Mouse (Mus musculus) thymus, postnatal 25 days (tissue): ENCODE measurements around the gene Zfp618.

Source experiments
- DNase-seq: peaks from one replicate; pipeline ENCODE4 v3.0.0; 2022

Zfp618 gene

DNA sequence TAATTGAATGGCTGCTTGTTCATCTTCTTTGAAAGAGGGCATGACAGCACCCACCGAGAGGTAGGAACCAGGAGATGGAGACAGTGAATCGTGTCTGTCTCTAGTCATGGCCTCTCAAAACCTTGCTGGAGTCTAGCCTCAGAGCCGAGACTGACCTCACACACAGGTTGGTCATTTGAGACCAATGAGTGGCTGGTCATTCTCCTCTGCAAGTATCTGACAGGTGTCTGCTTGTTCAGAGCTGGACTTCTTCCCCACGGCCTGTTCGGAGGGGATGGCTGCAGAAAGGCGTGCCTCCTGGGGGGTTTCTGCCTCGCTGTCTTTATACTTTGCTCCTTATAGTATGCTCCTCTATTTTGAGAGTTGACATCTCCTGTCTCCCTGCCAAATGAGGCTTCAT, 70.6 kb downstream of the Zfp618 start:
- no peak for DNase-seq

DNA sequence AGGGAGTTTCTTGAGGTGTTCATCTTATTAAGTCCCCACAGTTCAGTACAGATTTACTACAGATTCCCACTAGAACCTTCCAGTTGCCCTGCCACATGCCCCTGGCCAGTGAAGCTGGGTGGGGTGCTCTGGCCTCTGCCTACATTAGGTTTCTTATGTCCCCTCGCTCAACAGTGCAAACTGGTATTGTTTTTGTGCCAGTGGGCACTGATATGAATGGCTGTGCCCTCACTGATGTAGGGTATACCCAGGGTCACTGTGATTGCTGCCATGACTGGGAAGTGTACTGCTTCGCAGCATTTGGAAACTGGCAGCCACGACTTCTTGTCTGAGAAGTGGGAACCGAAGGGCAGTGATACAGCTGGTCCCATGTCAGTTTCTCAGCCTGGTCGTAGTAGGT, 71.4 kb downstream of the Zfp618 start:
- no peak for DNase-seq

DNA sequence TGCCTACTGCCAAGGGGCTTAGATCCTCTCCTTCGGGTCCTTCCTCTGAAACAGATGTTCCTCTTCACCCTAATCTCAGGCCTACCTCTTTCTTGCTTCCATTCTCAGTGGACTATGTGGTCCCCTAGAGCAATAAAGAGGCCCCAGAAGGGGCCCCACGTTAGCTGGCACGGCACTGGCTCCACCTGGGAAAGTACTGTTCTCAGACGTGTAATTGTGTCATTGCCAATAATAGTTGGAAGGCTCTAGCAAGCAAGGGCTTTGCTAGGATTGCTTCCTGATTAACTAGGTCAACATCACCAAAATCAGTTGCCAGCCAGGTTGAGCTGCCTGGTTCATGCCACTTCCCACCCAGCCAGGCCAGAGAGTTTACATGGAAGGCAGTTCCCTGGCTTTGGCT, 72.2 kb downstream of the Zfp618 start:
- DNase-seq: no peak

DNA sequence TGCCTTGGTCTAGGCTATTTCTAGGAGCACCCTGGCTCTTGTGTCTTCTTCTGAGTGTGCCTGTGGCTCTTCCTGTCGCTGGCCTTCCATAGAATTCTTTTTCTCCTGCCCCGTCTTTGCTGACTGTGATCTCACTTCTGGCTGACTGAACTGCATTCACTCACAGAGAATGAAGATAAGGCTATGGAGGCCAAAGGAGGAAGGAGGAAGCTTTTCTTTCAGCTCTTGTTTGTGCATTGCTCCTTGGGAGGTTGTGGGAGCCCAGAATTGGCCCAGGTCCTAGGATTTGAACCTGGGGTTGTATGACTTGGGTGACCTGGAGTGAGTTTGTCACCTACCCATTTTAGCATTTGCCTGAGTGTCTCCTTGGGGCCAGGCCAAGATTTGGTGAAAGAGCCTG, 72.9 kb downstream of the Zfp618 start:
- DNase-seq: no peak

DNA sequence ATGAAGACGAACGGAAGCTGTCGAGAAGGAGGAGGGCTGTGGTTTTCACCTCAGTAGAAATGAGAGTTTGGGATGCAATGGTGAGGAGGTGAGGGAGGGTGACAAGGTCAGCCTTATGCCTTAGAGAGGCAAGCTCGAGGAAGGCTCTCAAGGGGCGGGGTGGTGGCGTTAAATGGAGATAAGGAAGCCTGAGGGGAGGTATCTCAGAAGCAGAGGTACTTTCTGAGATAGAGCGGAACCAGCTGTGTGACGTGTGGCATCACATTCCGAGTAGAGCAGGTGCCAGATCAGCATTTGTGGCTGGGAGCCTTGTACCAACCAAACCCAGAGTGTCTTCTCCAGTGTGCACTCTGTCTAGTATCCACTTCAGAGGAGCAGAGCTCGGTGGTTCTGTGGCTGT, 73.6 kb downstream of the Zfp618 start:
- no peak for DNase-seq

DNA sequence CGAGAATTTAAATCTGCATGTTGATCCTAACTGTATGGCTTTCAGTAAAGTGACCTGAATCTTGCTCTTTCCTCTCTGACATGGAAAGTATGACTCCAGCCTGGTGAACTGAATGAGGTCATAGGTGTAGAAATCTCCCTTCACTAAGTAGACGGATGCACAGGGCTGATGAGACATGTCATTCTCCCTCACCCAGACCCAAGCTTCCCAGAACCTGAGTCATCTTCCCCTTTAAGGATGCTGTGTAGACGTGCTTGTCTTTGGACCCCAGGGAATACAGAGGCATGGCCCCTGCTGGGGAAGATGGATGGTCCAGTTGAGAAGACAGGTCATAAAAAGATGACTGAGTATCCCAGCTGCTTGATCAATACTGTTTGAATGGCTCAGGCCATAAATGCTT, 83.2 kb downstream of the Zfp618 start:
- DNase-seq: no peak

DNA sequence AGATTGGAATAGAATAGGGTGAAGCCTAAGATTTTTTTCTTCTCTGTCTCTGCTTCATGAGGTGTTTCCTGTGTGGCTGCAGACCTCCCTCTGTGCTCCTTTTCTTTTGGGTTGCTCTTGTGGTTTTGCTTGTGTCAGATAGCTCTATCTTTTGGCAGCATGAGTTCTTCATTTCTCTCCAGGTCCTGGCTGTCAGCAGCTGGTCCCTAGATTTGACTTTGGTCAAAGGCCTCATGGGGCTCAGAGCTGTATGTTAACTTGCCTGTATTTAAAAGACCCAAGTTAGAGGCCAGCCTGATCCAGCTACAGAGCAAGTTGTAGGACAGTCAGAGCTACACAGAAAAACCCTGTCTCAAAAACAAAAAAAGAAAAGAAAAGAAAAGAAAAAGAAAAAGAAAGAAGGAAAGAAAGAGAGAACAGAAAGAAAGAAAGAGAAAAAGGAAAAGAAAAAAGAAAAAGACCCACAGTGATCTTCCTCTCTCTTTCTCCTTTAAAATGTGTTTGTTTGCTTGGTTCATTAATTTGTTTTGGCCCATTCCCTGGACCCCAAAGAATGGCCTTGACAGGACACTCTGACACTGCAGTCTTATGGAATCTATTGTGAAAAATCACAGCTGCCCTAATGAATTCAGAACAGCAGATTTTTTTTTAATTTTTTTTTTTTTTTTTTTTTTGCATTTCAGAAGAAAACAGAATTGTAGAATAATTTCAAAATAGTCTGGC, 84.4 kb downstream of the Zfp618 start:
- DNase-seq: no peak

DNA sequence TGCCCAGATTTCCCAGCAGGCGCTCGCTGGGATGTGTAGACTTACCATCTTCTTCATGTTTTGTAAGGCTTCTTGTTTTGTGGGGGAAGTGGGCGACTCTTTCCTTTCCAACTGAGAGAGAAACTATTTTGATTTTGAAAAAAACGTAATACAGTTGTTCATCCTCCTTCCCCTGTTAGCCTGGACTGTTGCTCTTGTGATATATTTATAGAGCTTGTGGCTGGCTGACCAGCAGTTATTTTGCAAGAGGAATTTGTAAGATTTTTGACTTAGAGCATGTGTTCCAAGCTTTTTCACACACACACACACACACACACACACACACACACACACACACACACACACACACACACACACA, 84.9 kb downstream of the Zfp618 start:
- no peak for DNase-seq

DNA sequence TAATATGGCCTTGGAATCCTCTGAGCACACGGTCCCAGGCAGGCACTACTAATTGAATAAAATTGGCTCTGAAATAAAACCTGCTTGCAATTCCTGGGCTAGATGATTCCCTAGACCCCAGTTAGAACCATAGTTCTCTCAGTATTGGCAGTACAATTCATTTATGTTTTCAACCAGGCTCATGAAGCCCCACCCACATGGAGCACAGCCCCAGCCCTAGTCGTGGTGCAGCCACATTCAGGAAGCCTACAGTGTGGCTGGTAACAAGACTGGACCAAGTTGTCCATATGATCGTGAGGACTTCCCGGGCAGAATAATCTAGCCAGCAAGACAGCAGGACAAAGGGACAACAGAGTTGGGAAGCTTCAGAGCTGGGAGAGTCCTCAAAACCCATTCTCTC, 85.6 kb downstream of the Zfp618 start:
- DNase-seq: no peak

DNA sequence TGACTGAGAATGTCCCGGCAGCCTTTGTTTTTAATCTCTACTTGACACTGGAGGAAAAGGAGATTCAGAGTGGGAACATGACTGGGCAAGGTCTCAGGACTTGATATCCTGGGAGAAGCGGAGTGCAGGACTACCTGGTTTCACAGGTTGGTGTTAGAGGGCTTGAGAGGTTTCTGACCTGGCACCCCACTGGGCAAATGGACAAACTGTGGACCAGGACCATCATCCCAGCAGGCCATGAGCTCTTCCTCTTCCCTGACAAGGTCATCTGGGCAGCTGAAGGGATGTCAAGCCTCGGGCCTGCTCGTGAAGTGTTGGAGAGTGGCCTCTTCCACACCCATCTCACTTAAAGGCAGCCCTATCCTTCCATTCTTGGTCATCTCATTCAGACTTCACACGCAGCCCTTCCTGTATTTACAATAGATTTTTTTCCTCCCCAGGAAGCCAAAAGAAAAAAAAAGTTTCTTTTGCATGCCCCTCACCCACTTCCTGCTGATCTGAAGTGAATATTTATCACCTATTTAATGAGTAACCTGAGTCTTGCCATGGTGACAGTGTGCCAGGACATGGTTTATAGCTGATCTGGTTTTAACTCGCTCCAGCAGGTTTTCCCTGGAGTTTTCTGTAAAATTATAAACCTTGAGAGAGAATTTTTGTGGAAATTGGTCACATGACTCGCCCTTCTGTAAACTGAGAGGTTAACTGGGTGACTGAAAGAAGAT, 86.7 kb downstream of the Zfp618 start:
- DNase-seq: no peak

DNA sequence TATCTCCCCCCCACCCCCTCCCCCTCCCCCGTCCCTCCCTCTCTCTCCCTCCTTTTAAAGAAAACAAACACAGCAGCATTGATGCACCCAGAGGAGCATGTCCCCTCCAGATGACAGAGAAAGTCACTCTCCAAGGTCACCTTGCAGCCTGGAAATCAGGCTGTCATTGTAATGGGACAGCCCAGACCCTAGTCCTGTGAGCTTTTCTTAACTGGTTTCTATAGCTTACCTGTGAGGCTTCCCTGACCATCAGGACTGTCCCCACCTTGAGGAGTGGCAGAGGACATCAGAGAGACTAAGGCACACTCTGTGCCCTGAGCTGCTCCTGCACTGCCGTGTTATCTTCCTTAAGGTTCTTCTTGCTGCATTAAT, 87.3 kb downstream of the Zfp618 start:
- DNase-seq: no peak

DNA sequence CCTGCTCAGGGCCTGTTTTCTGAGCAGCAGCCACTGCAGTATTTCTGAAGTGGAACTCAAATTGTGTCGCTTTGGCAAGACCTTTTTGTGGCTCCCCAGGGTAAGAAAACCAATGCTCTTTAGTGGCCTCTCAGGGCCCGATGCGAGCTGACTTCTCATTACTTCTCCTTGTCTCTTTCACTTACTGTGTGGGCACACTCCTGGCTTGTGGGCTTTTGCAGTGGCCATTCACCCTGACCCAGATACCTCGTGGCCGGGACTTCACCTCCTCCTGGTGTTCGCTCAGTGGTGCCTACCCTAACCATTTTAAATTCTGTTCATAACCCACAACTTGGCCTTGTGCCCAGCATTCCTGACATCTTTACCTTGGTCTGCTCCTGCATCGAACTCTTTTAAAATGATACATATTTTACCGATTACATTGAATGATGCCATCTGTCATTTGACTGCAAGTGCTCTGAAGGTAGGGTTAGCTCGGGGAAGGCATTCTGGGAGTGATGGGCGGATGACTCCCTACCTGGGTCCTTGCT, 89.9 kb downstream of the Zfp618 start:
- DNase-seq: no peak

DNA sequence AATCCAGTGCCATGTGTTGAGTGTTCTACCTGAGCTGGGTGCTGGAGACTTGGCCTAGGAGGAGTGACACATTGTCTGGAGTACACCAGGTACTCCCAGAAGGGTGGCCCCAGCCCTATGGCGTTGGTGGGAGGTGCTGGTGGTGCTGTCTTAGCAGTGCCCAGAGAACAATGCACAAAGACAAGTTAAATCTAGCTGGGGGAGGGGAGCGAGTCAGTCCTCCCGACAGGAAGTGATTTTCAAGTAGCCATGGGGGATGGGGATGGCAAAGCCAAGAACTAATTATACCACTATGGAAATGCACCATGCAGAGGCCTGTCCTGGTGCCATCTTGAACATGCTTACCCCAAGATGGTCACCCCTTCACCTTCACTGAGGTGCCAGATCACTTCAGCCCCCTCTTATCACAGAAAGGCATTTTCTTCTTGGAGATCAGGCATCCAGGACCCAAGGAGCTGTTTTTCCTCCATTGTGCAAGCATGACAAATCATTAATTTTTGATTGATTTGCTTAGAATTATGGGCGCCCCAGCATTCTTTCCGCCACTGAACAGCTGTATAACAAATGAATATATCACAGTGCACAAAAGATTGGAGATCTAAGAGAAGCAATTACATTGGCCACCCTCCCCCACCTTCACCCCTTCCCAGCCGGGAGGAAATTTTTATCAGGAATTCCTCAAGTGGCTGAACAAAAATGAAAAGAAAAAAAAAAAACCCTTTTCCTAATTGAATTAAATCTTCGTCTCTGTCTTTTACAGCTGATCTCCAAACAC, 91.5 kb downstream of the Zfp618 start:
- DNase-seq: no peak

DNA sequence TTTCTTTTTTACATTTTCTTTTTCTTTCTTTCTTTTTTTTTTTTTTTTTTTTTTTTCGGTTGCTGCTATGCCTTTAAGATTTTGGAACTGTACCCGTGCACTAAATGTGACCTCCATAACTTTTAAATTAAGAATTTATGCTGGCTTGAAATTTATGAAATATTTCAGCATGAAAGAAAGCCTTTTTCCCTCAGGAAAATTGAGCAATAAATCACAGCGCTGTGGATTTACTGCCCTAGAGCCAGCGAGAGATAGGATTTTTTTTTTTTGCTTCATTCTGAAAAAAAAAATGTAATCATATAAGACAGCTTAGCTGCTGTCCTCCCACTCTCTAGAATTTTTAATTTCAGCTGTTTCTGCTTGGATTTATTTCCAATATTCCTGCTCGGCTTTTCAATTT, 92.2 kb downstream of the Zfp618 start:
- no peak for DNase-seq

DNA sequence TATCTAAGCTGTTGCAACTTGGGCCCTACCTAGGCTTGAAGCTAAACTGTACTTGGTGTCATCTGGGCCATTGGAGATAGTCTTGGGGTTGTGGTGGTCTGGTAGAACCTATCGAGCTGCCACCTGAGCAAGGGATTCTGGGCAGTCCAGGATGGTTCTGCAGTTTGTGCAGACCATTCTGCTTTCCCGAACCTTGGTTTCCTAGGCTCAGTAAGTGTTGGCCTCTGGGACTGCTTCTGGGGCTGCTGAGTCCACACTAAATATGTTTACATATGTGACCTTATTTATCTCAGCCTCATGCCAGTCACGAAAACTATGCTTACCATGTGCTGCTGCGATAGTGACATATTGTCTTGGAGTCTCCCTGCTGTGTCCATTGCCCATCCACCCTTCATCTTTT, 93.3 kb downstream of the Zfp618 start:
- DNase-seq: no peak

DNA sequence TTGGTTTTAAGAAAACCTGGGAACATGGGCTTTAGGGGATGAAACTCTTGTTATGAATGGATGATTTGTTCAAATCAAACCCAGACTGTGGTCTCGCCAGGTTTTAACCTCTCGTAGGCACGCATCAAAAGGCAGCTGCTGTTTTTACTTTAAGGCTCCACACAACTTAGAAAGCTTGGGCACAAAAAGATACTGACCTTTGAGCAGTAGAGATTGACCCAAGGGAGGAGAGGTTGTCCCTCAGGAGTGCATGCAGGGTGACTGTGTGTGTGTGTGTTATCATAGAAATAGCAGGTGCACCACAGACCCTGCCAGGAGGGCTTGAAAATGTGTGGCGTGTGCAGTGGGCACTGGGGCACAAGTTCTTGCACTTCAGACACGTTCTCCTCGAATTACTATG, 95.0 kb downstream of the Zfp618 start:
- no peak for DNase-seq

DNA sequence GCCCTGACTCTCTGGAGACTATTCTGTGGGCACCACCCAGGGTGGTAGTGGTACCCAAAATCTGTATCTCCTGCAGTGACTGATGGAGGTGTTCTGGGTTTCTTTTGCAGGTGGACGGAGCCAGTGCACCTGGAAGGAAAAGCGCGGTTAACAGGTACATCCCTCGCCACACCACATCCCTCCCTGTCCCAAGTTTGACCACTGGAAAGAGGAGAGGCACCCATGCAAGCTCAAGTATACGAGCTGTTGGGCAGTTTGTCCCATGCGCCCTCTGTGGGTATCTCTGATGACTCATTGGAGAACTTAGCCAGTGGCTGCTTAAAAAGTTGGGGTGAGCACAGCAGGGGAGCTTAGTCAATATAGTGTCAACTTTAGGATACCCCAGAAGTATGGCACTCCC, 96.0 kb downstream of the Zfp618 start:
- no peak for DNase-seq

DNA sequence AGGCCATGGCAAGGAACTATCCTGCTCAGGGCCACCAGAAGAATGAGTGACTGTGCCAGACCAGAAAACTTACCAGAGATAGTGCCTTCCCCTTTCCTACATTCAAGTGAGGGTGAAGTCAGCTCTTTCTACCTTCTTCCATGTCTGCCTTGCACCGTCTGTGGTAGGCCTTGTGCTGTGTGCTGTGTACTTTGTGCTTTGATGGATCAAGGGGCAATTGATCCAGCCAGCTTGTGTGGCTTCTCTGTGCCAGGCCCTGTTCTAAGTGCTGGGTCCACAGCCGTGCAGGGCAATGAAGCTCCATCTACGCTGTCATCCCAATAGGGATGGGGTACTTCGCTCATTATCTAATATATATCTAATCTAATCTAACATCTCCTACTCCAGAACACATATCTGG, 98.0 kb downstream of the Zfp618 start:
- DNase-seq: no peak

DNA sequence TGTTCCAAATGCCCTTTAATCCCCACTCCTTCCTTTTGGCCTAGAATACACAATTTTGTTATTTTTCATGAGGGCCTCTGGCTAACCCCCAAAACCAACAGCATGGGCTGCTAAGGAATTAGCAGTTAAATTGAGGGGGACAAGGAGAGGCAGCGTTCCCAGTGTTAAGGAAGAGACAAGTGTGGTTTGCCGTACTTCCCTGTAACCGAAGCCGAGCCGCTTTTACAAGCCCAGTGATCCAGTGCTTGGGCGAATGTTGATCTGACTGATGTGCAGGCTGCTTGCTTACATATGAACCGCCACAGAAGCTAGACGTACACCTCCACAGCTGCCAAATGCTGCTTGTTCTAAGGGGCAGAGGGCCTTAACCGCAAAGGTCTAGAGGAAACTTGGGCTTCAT, 99.5 kb downstream of the Zfp618 start:
- DNase-seq: no peak

DNA sequence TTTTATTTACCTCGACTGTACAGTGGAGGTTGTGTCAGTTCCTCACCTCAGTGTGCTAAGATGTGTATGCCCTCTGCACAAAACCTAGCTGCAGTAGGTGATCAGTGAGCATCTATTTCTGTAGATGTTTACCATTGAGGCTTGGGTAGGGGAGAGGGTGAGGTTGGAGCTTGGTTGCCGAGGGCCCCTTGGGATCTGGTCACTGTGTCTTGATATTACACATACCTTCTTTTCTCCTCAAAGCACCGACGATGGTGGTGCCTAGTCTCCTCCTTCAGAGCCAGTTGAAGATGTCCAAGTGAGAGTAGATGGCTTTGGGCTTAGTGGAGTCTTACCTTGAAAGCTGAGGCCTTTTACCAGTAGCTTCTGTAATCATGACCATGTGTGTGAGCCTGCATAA, 101.4 kb downstream of the Zfp618 start:
- DNase-seq: no peak

DNA sequence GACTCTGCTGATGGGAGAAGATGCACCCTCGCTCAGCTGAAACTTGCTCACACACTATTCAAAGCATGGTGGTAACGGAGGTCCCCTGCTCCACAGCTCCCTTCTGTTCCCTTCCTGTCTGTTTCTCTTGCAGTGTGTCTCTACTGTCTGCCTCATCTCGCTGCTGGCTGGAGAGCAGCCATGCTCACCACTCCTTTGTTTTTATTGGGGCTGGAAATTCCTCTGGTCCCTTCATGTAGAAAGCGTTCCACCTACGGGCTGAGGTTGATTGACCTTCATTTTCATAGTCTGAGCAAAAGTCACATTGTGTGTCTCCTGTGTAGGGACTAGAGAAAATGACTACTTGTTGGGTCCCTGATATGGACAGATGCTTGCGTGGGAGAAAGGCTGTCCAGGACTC, 102.4 kb downstream of the Zfp618 start:
- no peak for DNase-seq

DNA sequence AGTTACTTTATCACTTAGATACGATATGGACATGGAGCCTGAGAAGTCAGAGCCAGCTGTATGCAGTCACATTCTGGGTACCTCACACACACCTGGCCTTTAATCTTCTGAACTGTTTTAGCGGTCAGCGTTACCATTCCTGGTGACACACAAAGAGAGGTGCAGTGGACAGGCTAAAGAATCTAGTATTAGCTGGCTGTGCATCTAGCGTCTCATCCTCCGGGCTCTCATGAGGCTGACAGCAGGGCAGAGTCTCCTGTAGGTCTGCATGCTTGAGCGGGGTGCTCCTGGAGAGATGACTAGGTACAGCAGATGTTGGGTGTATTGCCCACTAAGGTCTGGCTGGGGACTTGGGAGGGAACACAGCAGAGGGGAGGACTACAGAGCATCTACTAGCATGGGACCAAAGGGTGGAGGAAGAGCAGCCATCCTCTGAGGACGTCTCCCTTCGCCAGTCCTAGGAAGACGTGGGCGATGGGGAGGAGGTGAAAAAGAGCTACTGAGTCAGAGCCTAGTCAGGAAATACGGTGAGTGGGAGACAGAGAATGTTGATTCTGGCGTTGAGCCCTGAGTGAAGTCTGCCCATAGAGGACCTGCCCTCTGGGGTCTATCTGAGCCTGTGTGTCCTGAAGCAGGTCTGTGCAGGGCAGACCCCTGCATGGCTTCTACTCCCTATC, 103.3 kb downstream of the Zfp618 start:
- DNase-seq: no peak
